Mouse (Mus musculus) midbrain, embryonic 12.5 days (tissue): ENCODE data around the gene Gm20737. TPM values are rescaled to one million over a fixed set of nuclear protein-coding genes. Genes with fewer than 3 reads are reported as not detected.
"Not testable (repeated sequence)": the region's sequence is repeated elsewhere in the genome, so short reads cannot be mapped to it uniquely, and the experiment has no call there.

Experiments
- ATAC-seq: fragments of 200-750 bp; cut with Nextera tagmentation; 2 replicates; pipeline ENCODE4 v1.8.0; 2017; ENCODE audit warnings: low read depth, moderate TSS enrichment, moderate library complexity; ENCODE audit not compliant: low FRiP score
- H3K27ac ChIP-seq: fragments of 300-500 bp; sonication (generic); replicated peaks from 2 replicates; pipeline ENCODE4 v1.5.1; 2016; ENCODE audit warnings: mild to moderate bottlenecking
- H3K27me3 ChIP-seq: fragments of 300-500 bp; sonication (generic); 2 replicates; pipeline ENCODE4 v1.6.1; 2016; ENCODE audit warnings: mild to moderate bottlenecking
- H3K36me3 ChIP-seq: fragments of 300-500 bp; sonication (generic); 2 replicates; pipeline ENCODE4 v1.6.1; 2016
- H3K4me1 ChIP-seq: fragments of 300-500 bp; sonication (generic); 2 replicates; pipeline ENCODE4 v1.6.1; 2016
- H3K4me2 ChIP-seq: fragments of 300-500 bp; sonication (generic); replicated peaks from 2 replicates; pipeline ENCODE4 v1.6.1; 2016; ENCODE audit warnings: mild to moderate bottlenecking, moderate library complexity
- H3K4me3 ChIP-seq: fragments of 300-500 bp; sonication (generic); 2 replicates; pipeline ENCODE4 v1.5.1; 2016; ENCODE audit warnings: mild to moderate bottlenecking
- H3K9ac ChIP-seq: fragments of 300-500 bp; sonication (generic); replicated peaks from 2 replicates; pipeline ENCODE4 v1.6.1; 2016; ENCODE audit warnings: mild to moderate bottlenecking, moderate library complexity
- H3K9me3 ChIP-seq: fragments of 300-500 bp; sonication (generic); 2 replicates; pipeline ENCODE4 v1.6.1; 2016; ENCODE audit warnings: mild to moderate bottlenecking
- WGBS: fragments of 180-500 bp; shearing (Covaris S2); methylation state at CpG from one replicate; pipeline ENCODE4 v1.1.7; 2016; 5-methylcytosine and 5-hydroxymethylcytosine counted together
- polyA plus RNA-seq: library from polyadenylated mRNA; unstranded; fragments of >200 nt; fragmentation: Nextera tagmentation; extraction: Ambion mirVana; gene quantifications from 2 replicates; pipeline ENCODE4 v1.2.1, GENCODE M21; 2016

The Gm20737 gene
- polyA plus RNA-seq = not detected in 2 replicates

DNA sequence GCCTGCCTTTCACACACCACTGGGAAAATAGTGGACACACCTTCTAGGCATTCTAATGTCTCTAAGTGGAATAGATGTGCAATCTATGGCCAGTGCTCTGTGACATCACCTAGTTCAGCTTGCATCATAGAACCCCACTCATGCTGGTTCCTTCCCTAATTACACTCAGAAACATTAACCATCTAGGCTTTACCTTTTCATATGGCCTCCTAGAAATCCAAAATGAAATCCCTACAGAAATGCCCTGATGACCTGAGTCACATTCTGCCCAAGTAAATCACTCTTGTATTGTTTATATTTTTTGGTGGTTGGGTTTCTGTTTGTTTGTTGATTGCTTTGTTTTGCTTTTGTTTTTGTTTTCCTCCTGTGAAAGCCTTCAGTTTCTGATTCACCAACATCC is at the start of gene Gm20737:
Gene Gm20737 (minus strand): TSS at position 101 of the 400 bp plus-strand sequence.
- not testable (repeated sequence) for H3K4me1 ChIP-seq, H3K27me3 ChIP-seq, ATAC-seq, H3K9ac ChIP-seq, H3K36me3 ChIP-seq, H3K4me2 ChIP-seq, H3K27ac ChIP-seq, H3K9me3 ChIP-seq, H3K4me3 ChIP-seq

DNA sequence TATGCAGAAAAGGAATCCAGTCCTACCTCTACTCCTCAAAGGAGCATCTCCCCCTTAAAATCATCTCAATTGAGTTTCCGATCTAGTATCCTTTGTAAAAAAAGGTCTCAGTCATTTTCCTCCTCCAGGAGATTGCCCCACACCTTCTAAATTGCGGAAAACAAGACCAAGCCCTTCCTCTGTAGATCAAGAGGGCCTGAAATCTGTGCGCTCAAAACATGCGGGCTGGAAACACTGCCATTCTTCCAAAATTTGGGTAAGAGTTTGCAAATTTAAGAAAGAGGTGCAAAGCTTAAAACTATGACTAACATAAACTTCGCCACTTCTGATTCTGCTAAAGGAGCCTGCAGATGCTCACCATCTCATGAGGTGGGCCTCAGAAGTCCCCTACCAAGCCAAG is 17.3 kb upstream of the Gm20737 start, which contains the start of gene Gm21775:
Gene Gm21775 (plus strand): TSS at position 301 of the 400 bp plus-strand sequence.
- H3K27me3 ChIP-seq, H3K27ac ChIP-seq, H3K9ac ChIP-seq, H3K4me3 ChIP-seq, ATAC-seq, H3K36me3 ChIP-seq, H3K4me1 ChIP-seq, H3K4me2 ChIP-seq, H3K9me3 ChIP-seq: not testable (repeated sequence)
- WGBS = 40% methylated on average over 1 of the region's 5 CpGs

Other genes starting within 250 kb of the Gm20737 start
- not detected in 2 replicates for gene Gm20834, start 211.5 kb downstream of the Gm20737 start, polyA plus RNA-seq
- gene Gm28510, start 123.3 kb downstream of the Gm20737 start, polyA plus RNA-seq = not detected in 2 replicates
- gene Gm21775, start 17.4 kb upstream of the Gm20737 start, polyA plus RNA-seq = not detected in 2 replicates
- not detected in 2 replicates for gene Gm21900, start 80.3 kb upstream of the Gm20737 start, polyA plus RNA-seq
- not detected in 2 replicates for gene Gm20777, start 216.4 kb upstream of the Gm20737 start, polyA plus RNA-seq